Mouse (Mus musculus) ES-Bruce4 (cell line): ENCODE results near the gene Vash1. TPM values are rescaled to one million over a fixed set of nuclear protein-coding genes. Genes with fewer than 3 reads are reported as not detected.

Source experiments
- H3K27ac ChIP-seq: 2 replicates; pipeline ENCODE4 v1.5.1; 2012; ENCODE audit warnings: low read length, inconsistent platforms; ENCODE audit not compliant: insufficient read depth
- H3K27me3 ChIP-seq: 2 replicates; pipeline ENCODE4 v1.6.1; 2012; ENCODE audit warnings: mild to moderate bottlenecking, low read length, inconsistent platforms; ENCODE audit not compliant: control insufficient read depth, poor library complexity, insufficient read depth, severe bottlenecking
- H3K36me3 ChIP-seq: 2 replicates; pipeline ENCODE4 v1.6.1; 2012; ENCODE audit warnings: inconsistent platforms, mild to moderate bottlenecking, low read length, moderate library complexity; ENCODE audit not compliant: control insufficient read depth, poor library complexity, insufficient read depth, severe bottlenecking
- H3K4me1 ChIP-seq: one replicate; pipeline ENCODE4 v1.8.1; 2011; ENCODE audit warnings: low read length; ENCODE audit not compliant: control insufficient read depth, insufficient read depth
- H3K4me3 ChIP-seq: 2 replicates; pipeline ENCODE4 v1.5.1; 2011; ENCODE audit warnings: low read depth, mild to moderate bottlenecking, low read length
- H3K9ac ChIP-seq: 2 replicates; pipeline ENCODE4 v1.6.1; 2012; ENCODE audit warnings: low read depth, mild to moderate bottlenecking, inconsistent platforms; ENCODE audit not compliant: poor library complexity, severe bottlenecking
- H3K9me3 ChIP-seq: replicated peaks from 2 replicates; pipeline ENCODE4 v1.6.1; 2012; ENCODE audit warnings: mild to moderate bottlenecking, low read length, inconsistent platforms; ENCODE audit not compliant: control insufficient read depth, poor library complexity, insufficient read depth, severe bottlenecking
- CTCF ChIP-seq: IDR thresholded peaks from one replicate; pipeline ENCODE4 v1.8.1; 2011; ENCODE audit warnings: low read depth, low read length
- EP300 ChIP-seq: IDR thresholded peaks from 2 replicates; pipeline ENCODE4 v1.6.1; 2011; ENCODE audit warnings: low read depth, low read length; ENCODE audit not compliant: insufficient read depth
- POLR2A ChIP-seq: IDR thresholded peaks from one replicate; pipeline ENCODE4 v1.8.1; 2011; ENCODE audit warnings: low read length; ENCODE audit not compliant: insufficient read depth
- polyA plus RNA-seq: library from polyadenylated mRNA; stranded (reverse); fragments of >200 nt; gene quantifications from 2 replicates; pipeline ENCODE4 v1.2.4, GENCODE M21; 2011; ENCODE audit warnings: low read depth; ENCODE audit not compliant: missing spikeins, insufficient read depth, insufficient read length

Vash1 gene
- polyA plus RNA-seq, 1 experiment: 5.2 TPM

DNA sequence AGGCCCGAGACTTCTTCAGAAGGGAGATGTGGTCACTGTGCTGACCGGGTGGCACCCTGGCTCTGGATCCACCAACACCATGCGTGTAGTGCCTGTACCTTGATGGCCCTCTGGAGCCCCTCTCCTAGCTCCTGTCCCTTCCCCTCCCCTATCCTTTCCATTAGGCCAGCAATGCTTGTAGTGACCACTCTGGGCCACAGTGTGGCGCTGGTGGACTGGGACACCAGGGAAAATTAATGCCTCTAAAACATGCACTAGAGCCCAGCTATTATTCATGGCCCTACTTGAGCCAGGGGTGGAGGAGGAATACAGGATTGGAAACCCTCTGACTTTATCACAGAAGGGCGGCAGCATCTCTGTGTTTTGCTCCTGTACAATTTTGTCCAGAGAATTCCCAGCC lies 36.9 kb downstream of the Vash1 start:
- peak; percentile 88 for TF ChIP-seq CTCF
- TF ChIP-seq POLR2A: no peak
- no peaks in the 10 kb centered on the region; the same call in 1 of the 2 replicates for H3K36me3 ChIP-seq
- no peak overlapping the region for H3K9ac ChIP-seq
- no peaks in the 10 kb centered on the region for H3K27me3 ChIP-seq
- no peak overlapping the region for H3K27ac ChIP-seq
- no peak overlapping the region for H3K4me3 ChIP-seq
- no peaks in the 10 kb centered on the region for H3K4me1 ChIP-seq
- H3K9me3 ChIP-seq: no peaks in the 10 kb centered on the region

DNA sequence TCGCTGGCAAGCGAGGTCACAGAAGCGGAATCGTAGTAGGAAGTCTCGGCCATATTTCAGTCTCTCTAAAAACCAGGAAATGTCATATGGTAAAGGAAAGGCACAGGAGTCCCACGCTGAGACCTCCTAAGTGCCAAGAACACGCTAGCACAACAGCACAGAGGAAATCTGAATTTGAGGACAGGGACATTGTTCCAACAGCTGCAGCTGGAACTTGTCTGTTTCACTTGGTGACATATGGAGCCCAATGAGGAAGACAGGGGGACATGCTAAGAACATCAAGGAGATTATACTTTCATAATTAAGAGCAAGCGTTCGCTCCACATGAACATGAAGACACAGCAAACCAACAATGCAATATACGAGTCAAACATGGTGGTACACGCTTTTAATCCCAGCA lies 38.5 kb downstream of the Vash1 start:
- Histone ChIP-seq H3K27ac (no peak overlapping the region), H3K36me3 (no peaks in the 10 kb centered on the region; the same call in 1 of the 2 replicates), H3K4me1 (no peaks in the 10 kb centered on the region), H3K9ac (no peak overlapping the region), H3K4me3 (no peak overlapping the region), H3K27me3 (no peaks in the 10 kb centered on the region), H3K9me3 (no peaks in the 10 kb centered on the region)
- TF ChIP-seq POLR2A (no peak), CTCF (no peak), EP300 (no peak)

DNA sequence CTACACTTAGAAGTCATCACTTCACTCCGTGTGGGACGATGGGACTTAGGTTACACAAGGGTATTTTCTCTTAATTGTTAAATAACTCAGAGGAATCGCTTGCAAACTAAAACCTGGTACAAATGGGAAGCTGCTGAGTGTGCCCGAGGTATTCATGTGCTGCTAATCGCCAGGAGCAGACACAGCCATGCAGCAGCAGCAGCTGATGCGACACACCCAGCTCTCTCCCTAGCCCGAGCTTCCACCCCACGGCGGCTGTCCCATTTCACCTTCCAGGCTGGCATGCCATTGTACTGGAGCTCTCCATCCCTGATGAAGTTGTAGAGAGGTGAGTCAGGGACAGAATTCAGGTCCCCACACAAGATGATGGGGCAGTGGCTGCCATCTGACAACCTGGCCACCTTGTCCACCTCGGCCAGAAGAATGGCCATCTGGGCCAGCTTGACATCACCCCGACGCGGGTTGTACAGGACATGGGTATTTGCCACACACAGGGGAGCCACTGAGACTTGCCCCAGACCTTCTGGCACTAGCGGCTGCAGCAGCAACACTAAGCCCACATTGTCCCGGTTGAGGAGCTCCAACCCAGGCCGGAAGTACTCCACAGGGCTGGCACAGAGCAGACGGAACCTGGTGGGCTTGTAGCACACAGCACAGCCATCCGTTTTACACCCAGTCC lies 41.6 kb downstream of the Vash1 start:
- Histone ChIP-seq H3K27ac (no peak overlapping the region), H3K4me1 (no peaks in the 10 kb centered on the region), H3K9me3 (no peaks in the 10 kb centered on the region), H3K4me3 (no peak overlapping the region), H3K27me3 (no peaks in the 10 kb centered on the region), H3K9ac (no peak overlapping the region), H3K36me3 (no peaks in the 10 kb centered on the region; the same call in 1 of the 2 replicates)
- TF ChIP-seq CTCF (no peak), EP300 (no peak), POLR2A (no peak)

DNA sequence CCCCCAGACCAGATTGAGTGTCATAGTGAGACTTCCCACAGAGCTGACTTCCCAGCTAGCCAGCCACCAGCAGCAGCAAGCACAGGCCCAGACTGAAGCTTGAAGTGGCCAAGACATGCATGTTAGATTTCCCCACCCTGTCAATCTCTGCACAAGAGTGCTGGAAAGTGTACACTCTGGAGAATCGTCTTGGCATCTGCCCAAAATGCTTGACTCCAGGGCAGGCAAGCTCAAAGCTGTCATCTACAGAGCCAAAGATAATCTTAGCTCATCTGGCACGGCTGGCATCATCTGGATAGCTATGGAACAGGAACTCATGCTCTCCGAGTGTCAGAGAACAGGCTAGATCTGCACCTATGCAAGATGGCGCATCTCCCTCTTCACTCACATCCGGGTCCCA lies 43.0 kb downstream of the Vash1 start:
- Histone ChIP-seq H3K9ac (no peak overlapping the region), H3K4me1 (no peaks in the 10 kb centered on the region), H3K27ac (no peak overlapping the region), H3K36me3 (no peaks in the 10 kb centered on the region), H3K27me3 (no peaks in the 10 kb centered on the region), H3K9me3 (no peaks in the 10 kb centered on the region), H3K4me3 (no peak overlapping the region)
- TF ChIP-seq CTCF (no peak), EP300 (no peak), POLR2A (no peak)

DNA sequence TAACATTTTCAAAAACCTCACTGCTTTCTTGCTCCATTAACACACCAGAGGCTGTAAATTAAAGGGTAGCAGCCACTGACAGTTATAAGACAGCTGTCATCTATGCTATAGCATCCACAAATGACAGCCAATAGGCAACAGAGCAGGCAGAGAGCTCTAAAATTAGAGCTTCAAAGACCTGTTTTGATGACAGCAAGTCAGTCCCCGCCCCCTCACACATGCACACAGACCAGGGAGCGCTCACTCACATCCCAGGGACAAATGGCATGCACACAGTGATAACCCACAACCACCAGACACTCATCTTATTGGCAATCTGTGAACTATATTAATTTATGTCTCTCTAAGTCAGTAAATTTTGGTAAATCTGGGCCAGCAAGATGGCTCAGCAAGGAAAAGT lies 45.8 kb downstream of the Vash1 start:
- no peak overlapping the region for H3K4me3 ChIP-seq
- TF ChIP-seq CTCF (no peak), POLR2A (no peak), EP300 (no peak)
- no peaks in the 10 kb centered on the region for H3K9me3 ChIP-seq
- H3K36me3 ChIP-seq: no peaks in the 10 kb centered on the region
- no peak overlapping the region for H3K27ac ChIP-seq
- no peak overlapping the region for H3K9ac ChIP-seq
- H3K27me3 ChIP-seq: no peaks in the 10 kb centered on the region
- H3K4me1 ChIP-seq: no peaks in the 10 kb centered on the region

DNA sequence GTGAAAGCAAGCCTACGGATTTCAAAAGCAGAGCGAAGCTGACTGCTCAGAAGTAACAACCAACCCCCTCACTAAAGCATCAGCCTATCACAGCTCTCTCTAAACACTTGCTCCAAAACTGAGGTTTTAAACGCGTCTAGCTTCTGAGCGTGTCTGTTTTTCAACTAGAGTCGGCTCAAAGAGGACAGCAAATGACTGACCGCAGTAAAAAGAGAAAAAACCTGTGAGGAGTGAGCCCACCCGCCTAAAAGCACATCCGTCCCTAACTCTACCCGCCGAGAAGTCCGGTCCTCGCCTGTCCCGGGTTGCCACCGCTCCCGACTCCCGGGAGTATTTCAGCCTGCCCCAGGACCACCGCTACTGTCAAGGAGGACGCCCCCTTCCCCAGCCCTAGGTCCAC lies 47.2 kb downstream of the Vash1 start:
- H3K27me3 ChIP-seq: no peaks in the 10 kb centered on the region
- H3K4me3 ChIP-seq: peak overlapping the region; percentile 88
- no peaks in the 10 kb centered on the region for H3K9me3 ChIP-seq
- peak overlapping the region; percentile 86 for H3K9ac ChIP-seq
- TF ChIP-seq CTCF: no peak
- no peak for TF ChIP-seq EP300
- TF ChIP-seq POLR2A: no peak
- H3K36me3 ChIP-seq: no peaks in the 10 kb centered on the region
- H3K4me1 ChIP-seq: no peaks in the 10 kb centered on the region
- no peak overlapping the region for H3K27ac ChIP-seq
